Mouse (Mus musculus) gastrocnemius, adult 8-10 months (tissue): ENCODE results near the gene Hus1. TPM values are rescaled to one million over a fixed set of nuclear protein-coding genes. Genes with fewer than 3 reads are reported as not detected.

ENCODE experiments used
- DNase-seq, 2 experiments: peaks; one replicate each; pipeline ENCODE4 v3.0.0; 2022; ENCODE audit warnings: low spot score in 2 of 2
- total RNA-seq, 4 experiments: library from RNA; stranded (reverse); gene quantifications; 2 replicates each; pipeline ENCODE4 v1.2.4; 2022

Gene Hus1
- total RNA-seq, result 10 to 100 TPM in 2 of 4 experiments, 1 to 10 TPM in 2; 7.2 to 11.1 (median 8.9) TPM

DNA sequence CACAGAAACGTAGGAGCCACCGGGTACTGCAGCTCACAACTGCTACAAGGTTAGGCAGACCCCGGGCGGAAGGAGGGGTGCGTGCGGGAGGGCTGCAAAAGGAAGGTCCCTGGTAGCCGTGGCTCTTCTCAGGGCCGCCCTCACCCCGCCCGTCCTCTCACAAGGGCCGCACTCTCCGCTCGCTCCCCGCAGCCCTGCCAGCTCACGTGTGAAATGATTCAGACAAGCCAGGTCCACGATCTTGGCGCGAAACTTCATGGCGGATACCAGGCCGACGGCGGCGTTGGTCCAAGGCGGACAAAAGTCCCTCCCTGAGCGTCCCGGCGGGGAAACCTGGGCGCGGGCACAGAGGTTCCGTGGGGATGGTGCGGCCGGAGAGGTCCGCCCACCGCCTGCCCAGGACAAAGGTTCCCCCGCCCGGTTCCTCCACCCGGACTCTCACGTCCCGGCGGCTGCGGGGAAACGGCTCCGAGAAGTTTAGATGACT lies at the start of gene Hus1:
Gene Hus1, minus strand, starts transcription at position 339 of the 487 bp plus-strand sequence.
- peak; percentile 77 to 80 for DNase-seq

DNA sequence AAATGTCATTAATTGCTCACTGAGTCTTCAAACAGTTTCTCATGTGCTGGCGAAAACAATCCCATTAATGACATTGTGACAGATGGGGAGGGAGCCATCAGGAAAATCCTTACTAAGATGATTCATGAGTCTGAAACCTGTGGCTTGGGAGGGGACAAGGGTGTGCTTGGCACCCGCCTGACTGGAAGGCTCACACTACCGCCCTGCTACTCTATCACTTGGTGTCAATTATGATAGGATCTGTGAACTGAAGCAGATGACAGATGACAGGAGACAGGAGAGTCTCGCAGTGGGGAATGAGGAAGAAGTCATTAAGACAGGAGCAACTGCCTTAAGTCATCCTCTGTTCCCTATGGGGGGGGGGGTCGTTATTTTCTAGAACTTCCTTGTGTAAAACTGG lies 49.5 kb upstream of the Hus1 start:
- no peak for DNase-seq

DNA sequence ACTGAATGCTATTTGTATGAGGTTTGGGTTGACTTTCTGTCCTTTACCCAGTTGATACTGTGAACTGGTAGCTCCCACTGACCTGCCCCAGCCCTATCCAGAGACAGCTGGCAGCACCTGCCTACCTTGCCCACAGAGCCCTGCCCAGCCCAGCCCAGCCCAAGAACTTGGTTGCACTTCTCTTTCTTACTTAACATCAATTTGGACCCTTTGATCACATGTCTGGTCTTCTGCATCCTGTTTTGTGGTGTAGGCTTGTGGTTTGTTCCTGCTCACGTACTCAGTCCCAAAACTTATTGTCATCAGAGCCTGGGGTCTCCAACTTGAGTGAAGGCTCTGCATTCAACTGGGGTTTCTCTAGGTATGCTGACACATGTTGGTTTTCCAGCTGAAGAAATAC lies 49.0 kb upstream of the Hus1 start:
- no peak for DNase-seq

DNA sequence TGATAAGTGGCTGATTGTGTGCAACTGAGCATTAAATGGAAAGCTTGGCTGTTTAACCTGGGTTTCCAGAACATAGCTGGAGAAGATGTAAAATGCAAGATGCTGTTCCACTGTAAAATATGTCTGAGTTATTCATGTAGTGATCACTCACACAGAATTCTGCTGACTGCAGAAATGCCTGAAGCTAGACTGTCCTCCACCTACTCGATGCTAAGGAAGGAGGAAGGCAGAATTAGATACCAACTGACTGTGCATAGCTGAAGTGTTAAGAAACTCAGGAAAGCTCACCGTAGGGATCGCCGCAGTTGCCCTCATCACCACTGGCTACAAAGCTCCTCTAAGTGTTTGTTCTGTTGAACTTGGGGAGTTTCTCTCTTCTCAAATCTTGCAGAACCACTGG lies 46.7 kb upstream of the Hus1 start:
- DNase-seq, result no peak

DNA sequence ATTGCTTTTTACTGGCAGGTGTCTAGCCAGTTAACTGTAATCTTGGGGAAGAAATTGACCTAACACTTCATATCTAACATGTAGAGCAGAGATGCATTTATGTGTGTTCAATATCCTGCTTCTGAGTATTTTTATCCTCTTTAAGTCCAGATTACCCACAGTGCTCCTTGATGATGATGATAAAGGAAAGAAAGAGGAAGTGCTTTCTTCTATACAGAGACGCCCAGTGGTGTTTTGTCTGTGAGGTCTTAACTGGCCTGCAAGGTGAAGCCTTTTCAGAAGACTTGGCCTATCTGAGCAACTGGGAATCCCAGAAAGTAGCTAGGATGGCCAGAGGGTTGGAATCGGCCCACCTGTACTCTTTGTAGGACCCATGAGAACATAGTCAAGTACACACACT lies 45.9 kb upstream of the Hus1 start:
- no peak for DNase-seq

DNA sequence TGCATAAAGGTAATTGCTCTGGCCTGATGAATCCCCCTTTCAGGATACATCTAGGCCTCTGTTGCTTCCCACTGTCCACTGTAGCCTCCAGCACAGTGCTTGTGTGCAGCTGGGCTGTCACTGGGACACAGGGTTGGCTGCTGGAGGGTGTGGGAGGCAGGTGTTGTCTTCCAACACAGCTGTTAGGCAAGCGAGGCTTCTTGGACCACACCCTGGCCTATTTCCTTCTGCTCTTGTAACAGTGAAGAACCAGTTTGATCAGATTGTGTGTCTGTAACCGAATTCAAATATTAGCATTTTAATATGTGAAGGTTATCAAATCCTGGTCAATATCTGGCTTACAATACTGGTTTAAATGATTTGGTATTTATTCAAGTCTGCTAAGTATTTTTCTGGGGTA lies 40.9 kb upstream of the Hus1 start:
- no peak for DNase-seq

DNA sequence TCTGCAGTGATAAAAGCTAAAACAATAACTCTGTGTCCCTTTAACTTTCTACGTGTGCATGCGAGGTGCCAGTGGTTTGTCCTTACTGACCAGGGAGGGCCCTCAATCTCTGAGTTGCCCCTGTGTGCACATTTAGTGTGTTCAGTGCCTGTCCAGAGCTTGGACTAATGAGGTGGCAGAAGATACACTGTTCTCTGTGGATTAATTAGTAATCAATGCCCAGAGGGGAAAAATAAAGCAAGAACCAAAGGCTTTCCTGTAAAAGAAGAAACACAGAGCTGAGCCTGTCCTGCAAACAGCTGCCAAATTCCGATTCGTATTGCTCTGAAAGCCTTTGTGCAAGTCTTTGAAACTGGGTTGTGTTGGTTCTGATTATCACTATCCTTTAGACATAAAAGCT lies 39.2 kb upstream of the Hus1 start:
- DNase-seq, result no peak

DNA sequence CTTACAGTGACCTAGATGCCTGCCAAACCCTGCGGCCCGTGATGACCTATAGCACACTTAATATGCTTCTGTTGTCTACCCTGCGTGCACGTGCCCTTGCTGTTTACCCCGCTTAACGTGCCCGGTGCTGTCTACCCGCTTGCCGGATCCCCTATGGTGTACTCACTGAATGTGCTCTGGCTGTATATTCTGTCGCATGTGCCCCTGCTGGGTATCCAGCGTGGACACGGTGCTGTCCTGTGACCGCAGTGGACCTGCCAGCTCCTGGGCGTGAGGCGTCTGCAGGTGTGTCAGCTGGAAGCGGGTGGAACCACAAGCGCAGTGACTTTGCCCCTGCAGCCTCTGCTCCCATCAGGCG lies 37.7 kb upstream of the Hus1 start, which contains the start of gene Sun3:
Gene Sun3, minus strand, starts transcription at position 289 of the 358 bp plus-strand sequence.
- no peak for DNase-seq

DNA sequence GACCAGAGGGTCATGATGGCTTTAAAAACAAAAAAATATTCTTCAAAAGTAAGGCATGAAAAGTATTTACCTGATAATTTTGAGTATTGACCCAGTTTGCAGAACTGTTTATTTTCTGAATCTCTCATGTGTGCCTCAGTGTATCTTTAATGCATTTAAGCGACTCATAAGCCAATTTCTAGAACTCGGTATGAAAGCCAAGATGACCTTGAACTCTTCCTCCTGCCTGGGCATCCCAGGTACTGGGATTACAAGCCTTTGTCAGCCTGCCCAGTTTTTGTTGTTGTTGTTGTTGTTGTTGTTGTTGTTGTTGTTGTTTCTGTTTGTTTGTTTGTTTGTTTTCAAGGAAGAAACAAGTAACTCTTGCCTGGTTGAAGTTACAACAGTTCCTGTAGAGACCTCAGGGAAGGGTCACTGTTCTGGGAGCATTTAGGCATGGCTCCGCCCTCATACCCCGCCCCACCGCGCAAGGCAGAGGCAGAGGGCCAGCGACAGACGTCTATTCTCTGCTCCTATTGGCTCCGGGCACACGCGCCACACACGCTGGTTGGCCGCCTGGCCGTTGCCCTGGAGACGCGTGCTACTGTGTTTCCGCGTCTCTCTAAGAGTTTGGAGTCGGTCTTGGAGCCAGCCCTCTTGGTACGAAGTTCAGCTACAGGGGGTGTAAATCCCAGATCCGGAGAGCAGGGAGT lies 37.2 kb upstream of the Hus1 start, which contains the start of gene Gm11992:
Gene Gm11992, plus strand, starts transcription at position 584 of the 692 bp plus-strand sequence.
- DNase-seq, result peak; percentile 48 to 66

DNA sequence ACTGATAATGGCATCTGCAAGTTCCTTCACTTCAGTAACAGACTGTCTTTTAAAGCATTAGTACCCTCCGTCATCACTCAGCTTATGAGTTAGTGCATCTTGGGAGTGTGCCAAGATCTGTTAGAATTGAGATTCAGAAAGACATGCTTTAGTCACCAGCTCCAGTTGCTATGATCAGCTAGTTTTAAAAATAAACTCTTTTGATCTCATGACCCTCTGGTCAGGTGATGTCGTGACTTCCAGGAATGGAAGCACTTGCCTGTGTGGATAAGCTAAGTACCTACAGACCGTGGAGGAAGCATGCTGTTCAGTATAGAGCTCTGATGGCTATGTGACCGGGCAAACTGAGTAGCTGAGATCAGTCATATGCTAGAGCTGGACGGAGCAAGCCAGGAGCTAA lies 36.1 kb upstream of the Hus1 start:
- no peak for DNase-seq

DNA sequence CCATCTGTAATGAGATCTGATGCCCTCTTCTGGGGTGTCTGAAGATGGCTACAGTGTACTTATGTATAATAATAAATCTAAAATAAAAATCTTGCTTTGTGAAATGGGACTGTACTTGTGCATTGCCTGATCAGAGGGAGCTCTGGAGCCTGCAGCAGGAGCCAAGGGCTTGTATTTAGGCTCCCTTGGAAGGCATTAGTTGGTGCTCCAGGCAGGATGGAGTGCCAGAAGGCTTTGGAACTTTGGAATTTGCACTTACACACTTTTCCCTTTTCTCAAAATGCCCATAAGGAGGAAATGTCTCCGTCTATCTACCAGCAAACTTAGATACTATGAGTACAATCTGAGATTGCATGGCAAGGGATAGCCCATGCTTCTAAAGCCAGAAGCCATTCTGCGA lies 35.6 kb upstream of the Hus1 start:
- no peak for DNase-seq

DNA sequence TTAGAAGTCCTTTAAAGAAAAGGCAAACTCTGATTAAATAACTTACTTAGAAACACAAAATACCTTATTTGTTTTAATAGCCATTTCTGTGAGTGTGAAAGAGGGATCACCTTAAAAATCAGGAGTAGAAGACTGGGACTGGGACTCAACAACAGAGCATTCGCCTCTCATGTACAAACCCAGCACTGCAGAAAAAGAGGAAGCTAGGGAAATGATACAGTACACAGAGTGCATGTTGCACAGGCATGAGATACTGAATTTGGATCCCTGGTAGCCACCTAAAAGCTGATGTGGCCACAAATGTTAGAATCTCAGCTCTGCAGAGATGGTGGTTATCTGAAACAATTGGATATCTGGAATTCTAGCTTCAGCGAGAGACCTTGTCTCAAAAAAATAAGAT lies 20.5 kb upstream of the Hus1 start:
- no peak for DNase-seq

DNA sequence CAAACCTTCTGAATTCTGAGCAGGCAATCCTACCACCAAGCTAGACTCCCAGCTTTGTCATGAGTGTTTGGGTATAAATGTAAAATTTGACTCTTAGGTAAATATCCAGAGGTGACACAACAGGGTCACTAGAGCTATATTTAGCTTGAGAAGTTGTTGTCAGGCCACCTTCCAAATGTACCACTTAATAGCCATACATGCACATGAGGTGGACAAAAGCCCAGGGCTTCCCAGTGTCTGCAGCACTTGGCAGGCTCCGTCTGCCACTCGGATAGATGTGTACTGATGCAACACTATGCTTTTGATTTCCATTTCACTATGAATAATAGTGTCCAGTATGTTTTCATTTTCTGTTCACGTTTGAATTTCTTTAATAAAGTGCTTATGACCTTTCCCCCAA lies 14.2 kb upstream of the Hus1 start:
- DNase-seq, result no peak

DNA sequence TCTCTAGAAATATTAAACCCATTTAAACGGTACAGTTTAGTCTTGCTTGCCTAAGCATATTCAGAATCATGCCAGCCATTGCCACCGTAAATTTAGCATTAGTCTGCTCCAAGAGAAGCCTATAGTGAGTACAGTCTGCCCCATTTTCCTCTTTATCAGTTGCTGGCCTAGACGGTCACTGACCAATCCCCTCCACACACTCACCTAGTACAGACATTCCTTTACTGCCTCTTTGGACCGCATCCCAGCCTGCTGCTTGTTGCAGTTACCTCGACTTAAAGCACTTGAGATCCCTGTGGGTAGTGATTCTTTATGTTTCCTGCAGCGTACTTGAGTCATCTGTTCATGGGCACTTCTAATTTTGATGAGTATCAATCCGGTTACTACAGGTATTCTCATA lies 13.8 kb upstream of the Hus1 start:
- no peak for DNase-seq

DNA sequence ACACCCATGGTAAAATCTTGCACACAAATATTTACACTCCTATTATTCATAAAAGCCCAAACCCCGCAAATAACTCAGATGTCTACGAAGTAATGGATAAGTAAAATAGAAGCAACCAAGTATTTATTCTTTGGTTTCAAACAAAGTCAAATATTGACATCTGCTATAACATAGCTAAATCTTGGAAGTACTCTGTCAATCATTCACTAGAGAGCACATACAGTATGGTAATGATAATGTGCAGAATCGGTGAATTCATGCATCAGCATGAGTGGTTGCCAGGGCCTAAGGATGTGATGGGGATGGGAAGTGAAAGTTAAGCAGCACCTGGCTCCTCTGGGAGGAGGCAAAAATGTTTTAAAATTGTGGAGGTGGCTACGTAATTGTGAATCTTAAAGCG lies 9.2 kb upstream of the Hus1 start:
- no peak for DNase-seq

DNA sequence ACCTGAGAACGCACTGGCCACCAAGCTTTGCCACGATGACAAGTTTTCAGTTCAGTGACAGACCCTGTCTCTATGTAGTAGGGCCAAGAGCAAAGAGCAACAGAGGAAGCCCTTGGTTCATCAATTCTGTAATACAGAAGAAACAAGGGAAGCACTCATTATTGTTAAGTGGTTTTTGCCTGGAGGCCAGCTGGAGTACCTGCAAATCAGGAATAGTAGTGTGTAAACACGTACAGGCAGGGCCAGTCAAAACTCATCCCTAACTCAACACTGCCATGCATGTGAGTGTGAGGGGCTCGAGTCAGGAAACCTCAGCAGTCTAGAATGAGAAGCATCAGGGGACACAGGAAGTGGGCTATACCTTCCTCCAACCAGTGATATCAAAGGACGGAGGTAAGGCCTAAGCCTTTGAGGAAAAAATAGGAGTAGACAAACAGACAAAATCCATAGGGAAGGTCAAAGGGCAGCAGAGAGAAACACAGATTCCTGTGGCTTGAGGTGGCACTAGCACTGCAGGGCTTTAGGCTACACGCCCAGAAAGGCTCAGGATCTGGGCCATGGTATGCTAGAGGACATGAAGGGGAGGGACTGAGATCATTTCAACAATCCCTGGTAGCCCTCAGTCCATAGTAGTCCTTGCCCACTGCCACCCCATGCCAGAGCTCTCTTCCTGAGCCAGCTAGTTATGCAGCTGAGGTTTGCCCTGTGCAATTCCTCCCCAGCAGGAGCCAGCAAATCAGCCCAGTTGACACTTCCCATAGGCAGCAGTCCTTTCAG lies 7.7 kb upstream of the Hus1 start:
- no peak for DNase-seq

DNA sequence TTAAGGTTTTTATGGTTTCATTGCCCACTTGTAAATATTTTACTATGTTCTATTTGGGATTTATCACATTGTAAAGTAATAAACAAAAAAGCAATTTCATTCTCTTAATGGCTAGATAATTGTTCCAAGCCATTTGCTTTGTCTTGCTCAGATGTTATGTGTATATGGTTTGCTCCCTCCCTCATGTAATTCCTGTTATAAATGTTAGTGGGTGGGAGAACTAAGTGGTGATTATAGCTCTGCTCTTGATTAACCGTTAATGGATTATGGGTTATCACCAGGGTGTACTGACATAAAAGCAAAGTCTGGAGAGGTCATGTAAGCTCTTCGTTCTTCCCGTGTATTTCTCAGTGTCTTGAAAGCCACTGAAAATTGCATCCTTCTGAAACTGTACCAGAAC lies 3.7 kb upstream of the Hus1 start:
- DNase-seq, result no peak

DNA sequence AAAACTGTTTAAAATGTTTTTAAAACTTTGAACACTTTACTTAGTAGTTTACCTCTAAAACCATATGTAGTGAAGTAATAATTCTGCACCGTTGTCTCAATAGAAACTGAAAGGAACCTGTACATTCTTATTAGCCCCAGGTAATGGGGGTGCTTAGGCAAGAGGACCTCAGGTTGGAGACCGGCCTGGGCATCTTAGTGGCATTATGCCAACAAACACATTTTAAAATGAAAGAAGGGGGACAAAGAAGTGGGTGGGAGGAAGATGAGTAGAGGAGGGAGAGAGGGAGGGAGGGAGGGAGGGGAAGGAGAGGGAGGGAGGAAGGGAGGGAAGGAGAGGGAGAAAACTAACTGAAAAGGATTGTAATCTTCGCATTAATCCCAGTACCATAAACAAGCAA lies 357 bp upstream of the Hus1 start:
- no peak for DNase-seq

DNA sequence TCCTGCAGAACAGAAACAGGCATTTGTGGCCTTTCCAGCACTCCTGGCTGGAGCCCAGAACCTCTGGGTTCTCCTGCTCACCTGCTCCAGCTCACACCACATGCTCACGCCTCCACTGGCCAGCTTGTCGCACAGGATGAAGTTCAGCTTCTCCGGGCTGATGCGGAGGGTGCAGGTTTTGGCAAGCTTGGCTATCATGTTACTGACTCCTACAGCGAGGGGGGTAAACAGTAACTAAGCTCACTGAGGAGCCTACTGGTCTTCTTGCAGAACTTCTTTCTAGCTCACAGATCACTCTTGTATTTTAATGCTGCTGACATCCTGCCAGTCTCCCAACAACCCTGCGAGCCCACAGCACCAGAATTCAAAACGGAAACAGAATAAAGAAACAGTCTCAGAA lies 575 bp downstream of the Hus1 start:
- no peak for DNase-seq

DNA sequence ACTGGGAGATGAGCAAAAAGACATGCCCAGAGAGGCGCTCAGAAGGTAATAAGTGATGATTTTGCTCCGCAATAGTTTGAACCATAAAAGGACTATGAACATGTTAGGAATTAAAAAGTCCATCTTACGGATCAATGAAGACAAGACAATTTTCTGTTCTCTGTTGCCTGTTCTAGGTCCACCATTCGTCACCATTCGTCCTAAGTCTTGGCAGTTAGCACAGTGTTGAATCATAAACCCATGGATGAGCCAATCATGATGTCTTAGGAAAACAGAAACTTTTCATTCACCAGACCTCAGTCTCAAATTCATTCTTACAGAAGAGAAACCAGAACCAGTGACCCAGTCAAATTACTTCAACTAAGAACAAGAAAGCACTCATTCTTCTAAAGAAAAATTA lies 2.2 kb downstream of the Hus1 start:
- no peak for DNase-seq

DNA sequence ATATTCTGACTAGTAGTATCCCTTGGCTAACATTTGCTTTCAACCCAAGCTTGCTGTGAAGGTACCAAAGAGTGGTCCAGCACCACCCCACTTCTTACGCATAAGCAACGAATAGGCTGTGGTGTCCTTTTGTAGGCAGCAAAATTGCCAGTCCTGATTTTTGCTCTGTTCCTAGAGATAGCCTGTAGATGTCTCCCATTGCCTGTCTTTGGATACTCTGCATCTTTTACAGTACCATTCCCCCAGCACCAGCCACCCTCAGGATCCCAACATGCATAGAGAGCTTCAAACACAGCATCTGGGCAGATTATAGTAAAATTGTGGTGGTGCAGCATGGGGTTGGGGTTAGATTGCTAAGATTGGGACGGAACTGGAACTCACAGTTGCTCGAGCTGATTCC lies 22.9 kb downstream of the Hus1 start:
- no peak for DNase-seq

DNA sequence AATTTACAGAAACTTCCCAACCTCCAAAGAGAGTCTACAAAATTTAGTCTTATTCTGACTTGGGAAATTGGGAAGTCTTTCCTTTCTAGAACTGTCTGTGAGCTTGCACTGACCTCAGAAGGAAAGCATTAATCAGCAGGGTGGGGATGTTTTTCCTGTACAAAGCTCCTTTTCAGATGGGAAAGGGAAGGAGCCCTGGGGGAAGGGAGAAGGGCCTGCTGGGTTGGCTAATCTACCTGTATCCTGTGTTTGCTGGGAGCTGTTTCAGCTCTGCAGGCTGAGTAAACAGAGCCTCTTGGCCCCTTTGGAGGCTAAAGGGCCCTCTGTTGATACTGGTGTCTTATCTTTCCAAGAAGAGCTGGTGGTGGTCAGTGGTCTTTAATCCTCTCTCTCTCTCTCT lies 24.9 kb downstream of the Hus1 start:
- DNase-seq, result no peak
